Mouse (Mus musculus) kidney, postnatal 36 days (tissue): ENCODE measurements around the gene Zfp273.
"Not testable (repeated sequence)": the region's sequence is repeated elsewhere in the genome, so short reads cannot be mapped to it uniquely, and the experiment has no call there.

Experiments used
- DNase-seq, 2 experiments: peaks; one replicate each; pipeline ENCODE4 v3.0.0; 2021 to 2022; ENCODE audit warnings: mixed read lengths in 2 of 2

Zfp273 gene

DNA sequence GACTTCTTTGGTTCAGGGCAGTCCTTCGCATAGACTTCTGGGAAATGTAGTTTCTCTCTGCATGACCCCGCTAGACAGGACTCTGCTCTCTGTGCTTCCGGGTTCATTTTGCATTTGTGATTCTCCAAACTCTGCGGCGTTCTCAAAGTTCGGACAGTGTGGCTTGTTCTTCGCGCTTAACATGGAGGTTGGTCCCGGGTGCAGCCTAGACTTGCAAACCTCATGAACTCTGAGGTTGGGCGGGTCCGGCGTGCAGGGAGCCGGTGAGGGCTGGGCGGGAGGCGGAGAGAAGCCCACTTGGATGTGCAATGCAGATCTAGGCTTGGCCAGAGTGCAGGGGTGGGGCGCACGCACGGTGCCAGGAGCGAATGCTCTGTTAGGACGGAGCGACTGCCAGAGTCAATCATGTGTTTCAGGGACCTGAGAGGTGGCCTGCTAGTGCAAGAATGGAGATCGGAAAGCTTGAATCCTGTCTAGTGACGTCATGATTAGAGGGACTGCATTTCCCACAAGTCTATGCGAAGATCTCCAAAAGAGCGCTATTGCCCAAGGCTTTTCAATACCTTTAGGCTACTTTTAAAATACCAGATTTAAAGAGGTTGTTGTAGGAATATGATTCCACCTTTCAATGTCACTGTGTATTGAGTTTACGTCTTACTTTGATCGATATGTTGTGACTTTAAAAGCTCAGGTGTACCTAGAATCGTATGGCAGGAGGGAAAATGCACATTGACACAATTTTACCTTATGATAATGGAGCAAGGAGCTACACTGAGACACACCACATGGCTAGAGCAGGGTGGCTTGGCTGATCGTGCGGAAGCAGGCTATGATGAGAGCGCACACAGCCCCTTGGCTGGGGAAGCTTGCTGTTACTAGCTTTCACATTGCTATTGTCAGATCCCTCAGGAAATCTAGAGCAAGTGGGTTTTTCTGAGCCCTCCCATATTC is at the start of gene Zfp273:
TSS of gene Zfp273 (plus strand) at position 31 of the 951 bp plus-strand sequence.
- peak; percentile 80 to 91 for DNase-seq

GRCm38 (mm10) chr13:67779265-67780221 is 34.0 kb upstream of the Zfp273 start, which contains the start of gene Zfp493:
Zfp493 (plus strand) TSS chr13:67779693.
- DNase-seq: peak; percentile 72 to 87

- no peak for DNase-seq
These were observed 21.6 kb upstream of the Zfp273 start for GRCm38 (mm10) chr13:67791921-67792455.

DNA sequence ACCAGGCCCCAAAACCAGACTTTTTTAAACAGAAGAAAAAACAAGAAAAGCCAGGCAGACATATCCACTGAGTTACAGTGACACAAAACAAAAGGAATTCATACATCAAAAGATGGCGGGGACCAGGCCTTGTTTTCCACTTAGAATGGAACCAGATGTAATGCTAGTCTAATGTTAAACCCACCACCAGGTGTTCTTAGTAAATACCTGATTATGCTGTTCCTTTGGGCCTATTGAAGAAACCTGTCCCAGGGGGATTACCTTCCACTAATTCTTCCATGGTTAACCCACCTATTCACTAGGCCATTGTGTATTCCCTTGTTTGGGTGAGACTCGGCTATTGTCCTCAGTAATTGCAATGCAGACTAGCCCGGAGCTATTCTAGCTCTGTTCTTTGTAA is 14.9 kb upstream of the Zfp273 start:
- no peak for DNase-seq

DNA sequence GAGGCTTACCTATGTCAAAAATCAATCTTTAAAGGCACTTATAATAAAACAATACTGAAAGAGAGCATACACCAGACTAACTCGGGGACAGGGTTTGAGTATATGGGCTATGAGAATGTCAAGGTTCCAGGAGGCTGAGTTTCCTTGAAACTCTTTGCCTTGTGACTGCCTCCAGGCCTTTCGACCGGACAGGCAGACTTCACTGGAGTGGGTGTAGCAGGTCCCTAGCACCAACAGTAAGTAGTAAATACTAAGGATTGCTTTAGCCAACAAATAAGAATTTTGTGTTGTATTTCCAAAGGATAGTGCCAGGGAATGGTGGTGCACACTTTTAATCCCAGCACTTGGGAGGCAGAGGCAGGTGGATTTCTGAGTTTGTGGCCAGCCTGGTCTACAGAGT is 14.4 kb upstream of the Zfp273 start:
- DNase-seq: not testable (repeated sequence)

DNA sequence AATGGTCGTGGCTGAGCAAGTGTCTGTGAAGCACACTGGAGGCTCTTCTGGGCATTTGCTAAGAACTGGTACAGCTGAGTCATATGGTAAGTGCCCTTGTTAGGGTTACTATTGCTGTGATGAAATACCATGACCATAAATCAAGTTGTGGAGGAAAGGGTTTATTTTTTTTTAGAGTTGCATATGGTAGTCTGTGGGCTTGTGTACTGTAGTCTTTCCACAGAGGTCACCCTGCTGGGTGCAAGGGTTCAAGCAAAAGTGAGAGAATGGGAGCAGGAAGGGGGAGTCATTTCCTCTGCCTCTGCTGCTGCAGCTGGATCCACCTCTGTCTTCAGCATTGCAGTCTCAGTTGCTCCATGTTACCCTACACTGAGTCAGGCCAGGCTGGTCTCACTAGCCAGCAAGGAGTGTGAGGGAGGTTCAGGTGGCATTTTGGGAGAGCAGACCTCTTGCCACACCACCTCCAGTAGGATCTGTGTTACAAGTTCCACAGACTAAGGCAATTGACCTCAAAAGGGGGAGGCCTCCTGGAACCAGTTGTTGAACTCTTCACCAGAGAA is 1.8 kb upstream of the Zfp273 start:
- no peak for DNase-seq

- DNase-seq: no peak
These were observed 405 bp upstream of the Zfp273 start for GRCm38 (mm10) chr13:67812961-67813709.

DNA sequence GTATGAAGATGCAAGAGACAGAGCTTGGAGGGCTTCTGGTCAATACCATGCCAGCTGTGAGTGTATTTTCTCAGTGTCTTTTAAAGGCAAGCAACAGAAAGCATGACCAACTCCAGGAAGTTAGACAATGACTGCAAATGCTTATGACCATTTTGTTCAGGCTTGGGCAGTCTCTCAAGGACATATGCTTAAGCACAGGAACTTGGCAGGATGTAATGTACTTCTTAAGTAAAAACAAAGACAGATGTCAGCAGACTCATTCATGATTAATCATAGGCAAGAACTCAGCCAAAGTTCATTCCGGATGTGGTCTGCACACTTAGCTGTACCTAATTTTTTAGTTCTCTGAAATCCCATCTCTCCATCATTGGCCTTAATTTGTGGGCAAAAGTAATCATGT is 5.1 kb downstream of the Zfp273 start:
- no peak for DNase-seq

DNA sequence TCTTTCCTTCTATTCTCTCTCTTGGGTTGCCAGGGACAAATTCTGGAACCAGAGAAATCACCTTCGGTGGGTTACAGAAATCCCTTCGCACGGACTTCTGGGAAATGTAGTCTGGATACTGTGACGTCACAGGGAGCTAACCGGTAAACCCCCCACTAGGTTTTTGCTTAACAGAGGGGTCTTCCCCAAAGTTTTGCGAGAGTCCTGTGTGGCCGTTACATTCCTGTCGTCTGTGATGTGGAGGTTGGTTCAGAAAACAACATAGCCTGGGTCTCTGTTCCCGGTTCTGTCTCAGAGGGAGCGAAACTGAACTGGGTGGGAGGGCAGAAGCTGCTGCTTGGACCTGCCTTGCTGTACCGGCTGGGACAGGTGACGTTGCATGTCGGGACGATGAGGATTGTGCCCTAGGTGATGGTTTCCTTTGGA is 17.4 kb downstream of the Zfp273 start, which contains the start of gene Gm10037:
TSS of gene Gm10037 (plus strand) at position 196 of the 426 bp plus-strand sequence.
- DNase-seq: peak; percentile 73 to 81

GRCm38 (mm10) chr13:67833137-67833536 is 19.6 kb downstream of the Zfp273 start:
- DNase-seq: not testable (repeated sequence)

DNA sequence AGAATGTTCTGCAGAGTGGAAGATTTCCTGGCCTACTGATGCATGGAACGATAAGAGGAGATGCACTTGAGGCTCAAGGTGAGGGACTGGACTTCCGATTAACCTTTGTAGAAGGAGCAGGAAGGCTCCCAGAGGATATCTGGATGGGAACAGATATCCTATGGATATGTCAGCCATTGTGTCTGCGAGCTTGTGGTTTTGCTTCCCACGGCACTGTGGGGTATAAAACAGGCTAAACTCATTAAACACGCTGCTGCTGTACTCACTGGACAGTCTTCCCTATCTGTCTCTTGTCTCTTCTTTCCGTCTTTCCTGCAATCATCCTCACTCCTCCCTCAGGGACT is 30.2 kb downstream of the Zfp273 start:
- no peak for DNase-seq

DNA sequence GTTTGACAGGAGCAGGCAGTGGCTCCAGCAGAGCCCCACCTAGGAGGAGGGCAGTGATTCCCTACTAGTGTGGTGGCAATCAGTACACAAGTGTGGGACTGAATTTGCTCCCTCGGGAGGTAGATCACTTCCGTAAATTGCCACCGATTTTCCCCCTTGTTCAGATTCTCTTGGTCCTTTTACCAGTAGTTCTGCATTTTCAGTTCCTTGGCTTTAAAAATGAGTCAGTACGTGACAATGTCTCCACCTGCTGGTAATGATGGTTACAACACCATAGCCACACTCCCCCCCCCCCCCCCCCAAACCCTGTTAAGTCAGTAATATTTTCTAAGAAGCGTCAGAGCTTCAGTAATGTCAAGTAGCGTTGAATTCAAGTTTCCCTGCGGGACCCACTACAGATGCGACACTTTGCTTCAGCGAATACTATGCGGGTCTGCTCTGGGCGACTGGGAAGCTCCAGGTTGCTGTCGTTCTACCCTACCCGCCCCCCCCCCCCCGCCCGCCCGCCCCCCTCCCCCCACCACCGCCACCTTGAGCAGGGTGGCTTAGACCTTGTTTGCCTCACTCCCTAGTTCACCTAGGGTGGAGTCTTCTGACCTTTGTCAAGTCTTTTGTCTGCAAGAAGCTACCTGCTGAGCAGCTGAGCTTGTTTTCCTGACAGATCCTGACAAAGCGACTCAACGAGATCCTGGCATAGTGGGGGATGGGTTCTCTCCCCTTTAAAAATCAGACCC is 30.7 kb downstream of the Zfp273 start:
- DNase-seq: peak; percentile 47 to 71

DNA sequence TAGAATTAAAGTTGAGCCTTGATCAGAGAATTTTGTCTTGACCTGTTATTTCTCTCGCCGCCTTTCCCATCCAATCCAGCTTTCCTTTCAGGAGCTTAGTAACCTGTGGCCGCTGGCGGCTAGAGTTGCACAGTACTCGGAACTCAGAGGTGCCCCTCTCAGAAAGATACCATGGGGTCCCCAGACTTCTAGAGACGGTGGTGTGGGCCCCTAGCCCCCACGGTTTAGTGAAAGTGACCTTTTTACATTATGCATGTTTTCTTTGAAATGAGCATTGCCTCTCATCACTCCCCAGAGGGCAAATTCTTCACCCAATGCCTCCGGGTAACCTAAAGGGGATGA is 31.3 kb downstream of the Zfp273 start:
- DNase-seq: no peak

GRCm38 (mm10) chr13:67850361-67850760 is 36.8 kb downstream of the Zfp273 start:
- DNase-seq: no peak

DNA sequence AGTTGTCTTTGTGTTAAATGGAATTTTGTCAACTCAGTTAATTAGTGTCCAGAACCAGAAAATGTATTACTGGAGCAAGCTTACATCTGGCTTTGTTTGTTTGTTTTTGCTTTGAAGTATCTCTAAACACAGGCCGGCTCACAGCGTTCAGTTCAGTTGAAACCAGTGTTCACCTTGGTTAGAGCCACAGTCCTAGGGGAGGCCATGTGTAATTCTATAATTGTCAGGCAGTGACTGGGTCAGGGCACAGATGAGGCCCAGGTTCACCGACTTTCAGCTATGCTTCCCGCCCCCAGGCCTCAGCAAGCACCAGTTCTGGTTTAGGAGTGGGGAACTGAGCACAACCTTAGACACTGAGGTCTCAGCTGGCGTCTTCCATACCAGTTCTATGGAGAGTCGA is 39.6 kb downstream of the Zfp273 start:
- no peak for DNase-seq

GRCm38 (mm10) chr13:67853983-67854382 is 40.4 kb downstream of the Zfp273 start:
- DNase-seq: no peak

DNA sequence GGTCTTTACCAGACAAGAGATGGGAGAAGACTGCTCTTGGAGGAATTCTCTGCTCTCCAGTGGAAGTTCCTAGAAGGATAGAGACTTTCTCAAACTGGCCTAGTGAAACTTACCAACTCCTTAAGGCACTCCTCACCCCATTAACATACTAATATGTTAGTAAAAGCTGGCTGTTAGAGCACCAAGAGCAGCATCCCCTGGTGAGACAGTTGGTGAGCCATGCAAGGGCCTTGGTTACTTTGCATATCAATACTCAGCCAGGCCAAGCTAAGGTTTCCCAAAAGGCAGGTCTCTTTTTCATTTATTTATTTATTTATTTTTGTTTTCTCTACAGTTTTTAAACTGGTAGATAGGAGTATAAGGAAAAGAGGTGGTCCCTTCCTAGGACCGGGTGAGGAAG is 43.8 kb downstream of the Zfp273 start:
- DNase-seq: no peak

DNA sequence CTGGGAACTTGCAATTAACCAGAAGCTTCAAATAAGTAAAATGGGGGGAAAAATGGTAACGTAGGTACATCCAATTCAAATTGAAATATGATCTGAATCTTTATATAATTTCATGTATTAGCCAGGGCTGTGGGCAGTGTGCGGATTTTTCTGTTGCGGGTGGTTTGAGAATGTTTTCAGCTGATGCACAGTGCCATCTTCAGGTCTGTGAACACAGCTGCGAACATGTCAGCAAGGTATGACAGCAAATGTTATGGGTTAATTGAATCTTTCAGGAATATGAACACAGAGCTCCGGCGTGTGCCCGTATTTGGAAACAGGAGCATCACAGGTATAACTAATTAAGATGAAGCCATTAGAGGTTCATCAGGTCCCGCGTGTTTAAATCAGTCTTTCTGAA is 49.0 kb downstream of the Zfp273 start:
- DNase-seq: no peak

GRCm38 (mm10) chr13:67863026-67863425 is 49.5 kb downstream of the Zfp273 start, which contains the start of gene BC048507:
BC048507 (plus strand) TSS chr13:67863326.
- DNase-seq: no peak

DNA sequence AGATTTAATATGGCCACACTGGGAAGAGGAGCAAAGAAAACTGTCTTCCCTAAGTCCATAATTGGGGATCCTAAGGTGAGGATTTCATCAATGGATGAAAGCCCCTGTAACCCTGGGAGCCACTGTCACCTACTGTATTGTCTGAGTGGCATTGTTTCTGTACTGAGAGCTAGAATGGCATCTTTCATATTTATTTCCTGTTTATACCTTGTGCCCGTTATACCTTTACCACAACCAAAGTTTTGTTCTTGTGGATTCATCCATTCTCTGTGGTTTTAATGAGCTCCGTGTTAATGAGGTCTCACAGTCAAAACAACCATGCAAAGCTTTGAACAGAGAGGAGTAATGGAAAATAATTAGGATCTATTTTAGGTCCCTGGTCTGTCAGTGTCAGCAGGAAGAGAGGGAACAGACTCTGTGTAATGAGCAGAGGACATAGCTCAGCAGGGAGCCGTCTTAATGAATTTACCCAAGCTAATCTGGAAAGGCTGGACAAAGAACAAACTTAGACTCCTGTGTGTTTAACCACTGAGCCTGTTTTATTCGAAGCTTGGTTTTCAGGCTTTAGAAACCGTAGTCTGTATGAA is 51.3 kb downstream of the Zfp273 start:
- DNase-seq: no peak

DNA sequence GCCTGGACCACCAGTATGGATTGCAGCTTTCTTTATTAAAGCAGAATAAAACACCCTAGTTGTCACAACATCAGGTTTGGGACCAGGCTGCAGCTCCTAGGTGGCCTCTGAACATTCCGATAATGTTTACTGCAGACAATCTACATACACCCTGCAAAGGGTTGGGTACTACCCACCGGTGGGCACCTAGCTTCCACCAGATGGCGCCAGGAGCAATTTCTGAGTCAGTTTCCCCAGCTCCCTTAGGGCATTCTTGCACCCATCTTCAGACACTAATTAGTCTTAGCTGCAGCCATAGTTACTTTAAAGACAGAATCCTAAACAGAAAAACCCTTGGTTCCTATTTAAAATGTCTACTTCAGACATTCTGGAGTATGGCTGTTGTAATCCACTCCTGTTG is 54.4 kb downstream of the Zfp273 start:
- DNase-seq: peak in 1 of 2 experiments; percentile 36
